Mouse (Mus musculus): ENCODE data around the gene Pif1. TPM values are rescaled to one million over a fixed set of nuclear protein-coding genes. Genes with fewer than 3 reads are reported as not detected.

Pif1 gene
- total RNA-seq, 2 experiments from 2014 or later: not detected

DNA sequence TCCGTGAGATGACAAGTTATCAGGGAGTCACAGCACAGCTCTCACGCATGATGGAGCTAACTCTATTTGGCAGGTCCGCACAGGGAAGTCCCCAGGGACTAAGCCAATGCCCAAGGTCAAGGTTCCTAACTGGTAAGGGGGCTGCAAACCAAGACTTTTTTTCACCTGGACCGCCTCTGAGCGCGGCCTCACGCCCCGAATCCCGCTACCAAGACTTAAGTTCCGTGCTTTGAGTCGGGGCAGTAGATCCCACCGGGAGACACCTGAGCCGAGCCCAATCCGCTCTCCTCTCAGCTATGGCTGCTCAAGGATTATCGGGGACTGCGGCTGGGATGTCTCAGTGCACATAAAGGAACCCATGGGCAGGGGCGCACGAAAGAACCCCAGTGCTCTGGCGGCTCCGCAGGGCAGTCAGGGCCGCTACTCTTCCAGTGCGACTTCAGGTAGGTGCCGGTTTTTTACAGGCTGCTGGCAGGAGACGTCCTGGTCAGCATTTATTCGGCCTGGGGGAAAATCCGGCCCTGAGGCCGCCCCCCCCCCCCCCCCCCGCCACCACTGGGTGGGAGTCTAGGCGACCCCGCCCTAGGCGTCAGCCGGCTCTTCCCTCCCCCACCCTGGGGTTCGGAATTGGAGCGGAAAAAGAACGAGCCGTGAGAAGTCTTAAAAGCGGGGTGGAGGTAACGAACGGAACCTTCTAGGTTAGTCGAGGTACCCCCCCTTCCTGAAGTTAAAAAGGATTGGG is 42.2 kb downstream of the Pif1 start, which contains the start of gene Rbpms2:
Gene Rbpms2, plus strand, starts transcription at position 624 of the 742 bp plus-strand sequence.
- DNase-seq (ENCODE audit: low spot score): no peak
- intact Hi-C loops (cut with DNase I): loop anchor here (5.0 kb wide), 1 partner anchor 33 kb away; no protein-coding TSS in a partner anchor

DNA sequence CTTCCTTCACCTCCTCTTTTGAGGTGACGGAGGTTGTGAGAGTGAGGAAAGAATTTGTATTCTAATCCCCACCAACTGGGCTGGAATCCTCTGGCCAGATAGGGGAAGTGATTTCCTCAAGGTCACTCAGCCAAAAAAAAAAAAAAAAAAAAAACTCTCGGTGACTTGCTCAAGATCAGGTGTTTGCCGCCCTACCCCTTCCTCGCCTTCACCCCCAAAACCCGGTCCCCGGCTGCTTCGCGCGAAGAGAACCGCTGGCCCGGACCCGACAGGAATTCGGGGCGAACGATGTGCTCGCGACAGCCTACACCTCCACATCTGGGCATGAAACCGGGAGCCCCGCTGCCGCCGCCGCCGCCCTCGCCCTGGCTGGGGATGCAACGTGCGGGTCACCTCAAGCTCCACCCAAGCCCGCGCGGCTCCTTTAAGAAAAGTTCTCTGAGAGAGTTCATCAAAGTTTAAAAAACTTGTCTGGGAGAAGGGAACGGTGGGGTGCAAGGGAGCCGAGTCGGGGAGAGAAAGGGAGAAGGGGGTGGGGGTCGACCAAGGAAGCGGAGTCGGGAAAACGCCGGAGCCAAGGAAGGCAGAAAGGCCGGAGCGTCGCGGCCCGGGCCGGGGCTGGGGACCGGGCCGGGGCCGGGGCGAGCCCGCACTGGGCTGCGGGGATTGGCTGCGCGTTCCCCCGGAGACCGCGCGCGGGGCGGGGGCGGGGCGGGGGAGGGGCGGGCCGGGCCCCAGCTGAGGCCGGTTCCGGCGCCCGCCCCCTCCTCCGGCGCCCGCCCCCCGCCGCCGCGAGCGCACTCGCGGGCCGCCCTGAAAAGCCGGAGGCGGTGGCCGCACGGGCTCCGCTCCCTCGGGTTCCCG is 43.0 kb downstream of the Pif1 start:
- peak; percentile 34 for DNase-seq (ENCODE audit: low spot score)
- intact Hi-C loops (cut with DNase I): loop anchor here (2.0 to 5.0 kb wide), 2 partner anchors 15 to 32 kb away; no protein-coding TSS in a partner anchor

DNA sequence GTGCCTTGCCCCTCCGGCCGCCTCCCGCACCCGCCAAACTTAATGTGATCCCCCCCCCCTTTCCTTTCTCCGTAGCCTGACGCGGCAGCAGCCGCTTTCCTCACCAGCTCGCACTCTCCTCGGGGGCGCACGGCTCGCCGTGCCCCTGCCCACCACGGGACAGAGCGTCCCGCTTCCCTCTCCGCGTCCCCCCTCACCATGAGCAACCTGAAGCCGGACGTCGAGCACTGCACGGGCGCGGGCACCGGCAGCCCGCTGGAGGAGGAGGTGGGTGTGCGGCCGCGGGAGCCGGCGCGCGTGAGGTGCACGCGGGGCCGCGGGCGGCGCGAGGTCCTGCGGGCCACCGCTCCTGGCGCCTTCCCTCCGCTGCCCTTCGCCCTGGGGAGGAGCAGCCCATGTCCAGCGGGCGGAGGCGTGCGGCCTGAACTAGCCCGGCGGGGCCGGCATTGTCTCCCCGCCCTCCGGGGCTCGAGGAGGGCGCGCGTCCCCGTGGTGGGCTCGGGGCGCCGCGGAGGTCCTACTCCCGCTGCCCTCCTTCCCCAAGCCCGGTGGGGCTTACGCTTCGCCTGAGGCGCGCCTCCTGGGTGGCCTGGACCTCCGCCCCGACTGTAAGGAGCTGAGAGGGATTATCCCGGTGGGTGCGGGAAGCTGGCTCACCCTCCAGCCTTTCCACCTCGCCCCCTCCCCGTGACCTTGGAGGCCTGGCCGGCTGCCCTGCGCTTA is 43.8 kb downstream of the Pif1 start:
- intact Hi-C loops (cut with DNase I): loop anchor here (2.0 kb wide), 1 partner anchor 14 kb away; no protein-coding TSS in a partner anchor
- DNase-seq (ENCODE audit: low spot score): peak; percentile 19

DNA sequence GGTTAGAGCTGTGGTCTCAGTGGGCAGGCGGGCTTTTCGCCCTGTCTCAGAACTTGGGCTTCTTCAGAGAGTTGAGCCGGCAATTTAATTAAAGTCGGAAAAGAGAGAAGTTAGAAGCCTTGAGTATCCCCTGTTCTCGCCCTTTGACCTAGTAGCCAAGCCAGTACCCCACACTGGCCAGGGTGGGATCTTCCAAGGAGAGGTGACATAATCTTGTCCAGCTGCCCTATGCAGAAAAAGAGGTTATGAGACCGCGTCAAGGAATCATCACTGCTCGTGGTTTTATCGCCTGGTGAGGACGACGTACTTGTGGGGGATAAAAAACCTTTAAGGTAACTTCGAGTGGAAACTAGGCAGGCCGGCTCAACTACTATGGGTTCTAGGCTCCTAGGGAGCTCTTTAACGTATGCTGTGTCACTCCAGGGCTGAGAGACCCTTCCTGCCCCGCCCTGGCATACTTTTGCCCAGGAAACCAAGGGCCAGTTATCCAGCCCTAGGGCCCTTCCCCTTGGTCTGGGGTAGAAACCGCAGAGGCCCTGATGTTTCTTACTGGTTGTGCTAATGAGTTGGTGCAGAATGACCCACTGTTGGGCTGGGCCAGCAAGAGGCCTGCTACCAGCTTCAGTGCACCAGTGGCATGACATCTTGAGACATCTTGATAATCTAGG is 44.5 kb downstream of the Pif1 start:
- DNase-seq (ENCODE audit: low spot score): no peak
- intact Hi-C loops (cut with DNase I): loop anchor here (2.0 kb wide), 1 partner anchor 13 kb away; no protein-coding TSS in a partner anchor

DNA sequence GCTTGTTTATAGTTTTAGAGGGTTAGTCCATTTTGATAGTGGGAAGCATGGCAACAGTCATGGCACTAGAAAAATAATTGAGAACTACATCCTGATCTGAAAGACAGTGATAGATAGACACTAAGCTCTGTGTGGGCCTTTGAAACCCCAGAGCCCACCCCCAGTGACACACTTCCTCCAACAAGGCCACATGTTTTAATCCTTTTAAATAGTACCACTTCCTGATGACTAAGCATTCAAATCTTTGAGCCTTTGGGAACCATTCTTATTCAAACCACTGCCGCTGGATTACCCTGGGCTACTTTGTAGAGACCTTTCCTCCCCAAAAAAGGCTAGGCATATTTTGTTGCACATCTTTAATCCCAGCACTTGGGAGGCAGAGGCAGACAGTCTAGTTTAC is 48.8 kb downstream of the Pif1 start:
- no peak for DNase-seq (ENCODE audit: low spot score)
- intact Hi-C loops (cut with DNase I): no loop called here

DNA sequence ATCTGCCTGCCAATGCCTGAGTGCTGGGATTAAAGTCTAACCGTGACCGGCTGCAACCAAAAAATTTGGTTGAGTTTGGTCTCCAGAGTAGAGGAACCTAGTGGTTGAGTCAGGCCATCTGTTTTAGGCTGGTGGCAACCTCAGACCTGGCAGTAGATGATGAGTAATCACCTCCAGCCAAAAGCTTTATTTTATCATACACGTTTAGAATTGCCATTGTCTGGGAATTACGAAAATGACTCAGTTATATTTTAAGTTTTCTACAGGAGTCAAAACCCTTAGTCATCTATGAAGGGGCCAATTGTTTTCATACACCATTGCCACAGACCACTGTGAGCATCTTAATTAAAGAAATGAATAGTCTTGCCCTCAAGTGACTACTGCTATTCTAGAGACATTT is 50.0 kb downstream of the Pif1 start:
- intact Hi-C loops (cut with DNase I): no loop called here
- DNase-seq (ENCODE audit: low spot score): no peak

DNA sequence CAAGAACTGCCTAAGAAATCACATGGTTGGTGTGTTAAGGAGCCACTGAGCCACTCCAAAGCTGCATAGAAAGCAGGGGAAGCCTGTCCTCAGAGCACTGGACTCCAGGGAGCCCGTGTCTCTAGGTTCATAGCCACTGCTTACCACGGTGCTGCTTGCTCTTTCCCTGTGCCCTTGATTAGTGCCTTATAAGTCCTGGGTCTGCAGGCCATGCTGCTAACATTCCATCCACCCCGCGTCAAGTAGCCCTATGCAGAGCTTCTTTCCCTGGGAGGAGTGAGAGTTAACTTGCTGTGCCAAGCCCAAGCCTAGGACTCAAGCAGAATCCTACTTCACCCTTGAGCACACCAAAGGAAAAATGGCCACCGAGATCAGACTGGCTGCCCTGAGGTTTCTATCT is 52.1 kb downstream of the Pif1 start:
- intact Hi-C loops (cut with DNase I): no loop called here
- DNase-seq (ENCODE audit: low spot score): no peak

DNA sequence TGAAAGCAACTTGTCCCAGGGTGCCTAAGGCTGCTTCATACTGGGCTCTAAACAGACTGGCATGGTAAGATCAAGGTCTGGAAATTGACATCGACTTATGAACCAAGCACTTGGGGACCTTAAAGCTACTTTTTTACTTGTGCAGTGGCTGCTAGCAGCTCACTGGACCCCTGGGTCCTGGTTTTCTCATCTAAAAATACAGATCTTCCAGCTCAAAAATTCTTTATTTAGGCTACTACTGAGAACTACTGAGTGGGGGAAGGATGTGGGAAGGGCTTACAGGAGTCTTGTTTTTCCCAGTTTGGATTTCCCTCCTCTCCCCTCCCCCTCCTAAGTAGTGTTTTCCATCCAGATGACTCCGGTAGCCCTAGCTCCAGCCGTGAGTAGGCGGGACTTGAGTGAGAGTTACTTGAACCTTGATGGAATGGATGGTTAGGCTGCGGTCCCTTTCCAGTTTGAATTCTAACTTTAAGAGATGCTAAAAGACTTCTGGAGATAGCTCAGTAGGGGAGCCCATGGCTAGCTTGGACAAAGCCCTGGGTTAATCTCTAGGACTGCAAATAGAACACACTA is 54.0 kb downstream of the Pif1 start:
- intact Hi-C loops (cut with DNase I): no loop called here
- DNase-seq (ENCODE audit: low spot score): no peak

DNA sequence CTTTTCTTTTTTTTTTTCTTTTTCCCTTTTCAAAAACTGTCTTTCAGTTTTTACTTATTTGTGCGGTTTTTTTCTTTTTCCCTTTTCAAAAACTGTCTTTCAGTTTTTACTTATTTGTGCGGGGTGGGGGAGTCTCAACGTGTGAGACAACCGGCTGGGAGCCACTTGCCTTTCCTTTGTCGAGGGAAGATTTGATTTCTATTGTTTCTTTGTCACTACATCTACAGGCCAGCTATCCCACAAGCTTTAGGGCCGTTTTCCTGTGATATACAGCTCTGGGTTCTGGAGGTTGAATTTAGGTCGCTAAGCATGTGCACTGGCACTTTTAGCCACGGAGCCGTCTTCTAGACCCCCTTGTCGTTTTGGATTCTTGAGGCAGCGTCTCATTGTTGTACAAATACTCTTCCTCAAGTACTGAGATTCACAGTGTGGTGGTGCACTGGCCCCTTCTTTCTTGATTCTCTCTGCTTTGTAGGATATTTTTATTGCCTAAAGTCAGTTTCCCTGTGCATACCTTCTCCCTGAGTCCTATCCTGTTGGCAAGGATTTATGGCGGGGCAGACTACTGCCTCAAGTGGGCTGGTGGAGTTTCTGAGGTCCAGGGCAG is 54.6 kb downstream of the Pif1 start:
- intact Hi-C loops (cut with DNase I): no loop called here
- no peak for DNase-seq (ENCODE audit: low spot score)

DNA sequence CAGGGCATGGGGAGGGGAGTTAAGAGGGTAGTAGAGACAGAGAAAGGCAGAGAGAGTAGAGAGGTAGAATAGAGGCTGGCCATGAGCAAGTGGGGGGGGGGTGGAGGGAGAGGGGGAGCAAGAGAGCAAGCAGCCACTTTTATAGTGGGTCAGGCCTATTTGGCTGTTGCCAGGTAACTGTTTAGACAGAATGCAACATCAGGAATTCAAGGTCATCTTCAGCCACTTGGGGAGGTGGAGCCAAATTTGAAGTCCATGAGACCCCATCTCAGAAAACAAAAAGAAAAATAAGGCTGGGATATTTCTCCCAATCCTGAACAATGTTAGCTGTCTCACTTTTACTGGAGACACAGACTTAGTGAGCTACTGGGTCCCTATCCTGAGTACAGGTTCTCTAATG is 55.6 kb downstream of the Pif1 start:
- intact Hi-C loops (cut with DNase I): no loop called here
- no peak for DNase-seq (ENCODE audit: low spot score)

DNA sequence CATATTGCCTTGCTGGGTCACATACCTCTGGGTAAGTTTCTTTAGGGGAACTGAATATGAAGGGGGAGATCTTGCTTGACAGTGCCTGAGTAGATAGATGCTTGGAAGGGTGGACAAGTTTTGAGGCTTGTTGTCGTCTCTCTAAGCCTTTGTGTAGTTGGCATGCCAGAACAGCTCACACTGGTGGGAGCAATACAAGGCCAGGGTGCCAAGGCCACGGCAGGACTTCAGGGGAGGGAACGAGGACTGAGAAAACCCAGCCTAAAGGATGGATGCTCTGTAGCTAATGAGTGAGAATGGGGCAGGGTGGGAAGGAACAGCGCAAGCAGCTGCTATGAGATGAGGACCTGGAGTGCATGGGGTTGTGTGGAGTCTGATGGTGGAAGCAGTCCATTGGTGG is 58.0 kb downstream of the Pif1 start:
- intact Hi-C loops (cut with DNase I): loop anchor here (2.0 kb wide), 1 partner anchor 14 kb away; no protein-coding TSS in a partner anchor
- no peak for DNase-seq (ENCODE audit: low spot score)

Other genes with a start within 250 kb of the Pif1 start
- 10 to 100 TPM; 11.5 to 12.6 TPM for gene Pdcd7, start 241.1 kb upstream of the Pif1 start, total RNA-seq (2021)
- under 1 TPM; 0.20 to 0.39 TPM for gene Ubap1l, start 226.1 kb upstream of the Pif1 start, total RNA-seq (2021)
- gene Kbtbd13, start 195.5 kb upstream of the Pif1 start, total RNA-seq (2021): 1 to 10 TPM; 2.6 to 3.1 TPM
- 1 to 10 TPM; 6.4 to 8.8 TPM for gene Rasl12, start 188.7 kb upstream of the Pif1 start, total RNA-seq (2021)
- not detected for gene Slc51b, start 164.2 kb upstream of the Pif1 start, total RNA-seq (2021)
- gene Mtfmt, start 151.4 kb upstream of the Pif1 start, total RNA-seq (2021): 1 to 10 TPM; 5.7 to 6.4 TPM
- 10 to 100 TPM; 10.6 to 13.1 TPM for gene Spg21, start 126.2 kb upstream of the Pif1 start, total RNA-seq (2021)
- not detected for gene Ankdd1a, start 67.0 kb upstream of the Pif1 start, total RNA-seq (2021)
- 10 to 100 TPM; 12.9 to 13.2 TPM for gene Plekho2, start 7.1 kb upstream of the Pif1 start, total RNA-seq (2021)
- gene Rbpms2, start 42.5 kb downstream of the Pif1 start, total RNA-seq (2021): 10 to 100 TPM; 37.1 to 39.3 TPM
- 100 to 1,000 TPM; 249 to 259 TPM for gene Oaz2, start 80.8 kb downstream of the Pif1 start, total RNA-seq (2021)
- gene Zfp609, start 240.4 kb downstream of the Pif1 start, total RNA-seq (2021): 10 to 100 TPM; 23.2 to 28.0 TPM